Comparison of ENCODE assay signal across 10 mouse cellular contexts in the genomic region with DNA sequence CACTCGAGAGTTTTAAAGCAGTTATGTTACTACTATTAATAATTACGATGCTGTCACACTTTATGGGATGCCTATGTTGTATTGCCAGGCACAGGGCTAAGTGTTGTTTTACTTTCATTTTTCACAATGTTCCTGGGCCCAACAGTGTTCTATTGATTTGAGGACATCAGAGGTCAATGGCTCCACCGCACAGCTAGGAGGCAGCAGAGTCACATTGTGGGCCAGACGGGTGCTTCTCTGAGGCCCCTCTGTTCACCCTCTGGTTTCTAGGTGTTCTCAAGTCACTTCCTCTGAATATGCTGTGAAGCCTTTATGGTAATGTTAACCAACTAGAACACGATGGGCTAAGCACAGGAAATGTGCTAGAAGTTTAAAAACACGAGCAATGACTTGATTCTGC. TPM values are rescaled to one million over a fixed set of nuclear protein-coding genes. Genes with fewer than 3 reads are reported as not detected.
DNase-seq lines count a peak whose midpoint lies in the region; ATAC-seq and TF ChIP-seq lines count a peak whose summit lies in the region.
"Had no signal": no experiment of that assay in that cellular context is flagged by ENCODE, and none has a peak within 500 bp of the region (broad histone marks: within the 10 kb centered on the region; RNA-seq: fewer than 3 reads in every experiment).

No protein-coding gene starts in this region.

- H3K27ac ChIP-seq in liver, postnatal 0 days (ENCODE audit: low read depth): no peak overlapping the region
- H3K27ac ChIP-seq in liver, embryonic 12.5 days: no peak overlapping the region
- no peak overlapping the region for H3K27ac ChIP-seq in cerebellum, adult 2 months (ENCODE audit: insufficient read depth, low read length)
- H3K27ac ChIP-seq: lung, embryonic 15.5 days had no signal

- H3K27me3 ChIP-seq in liver, postnatal 0 days (ENCODE audit: insufficient read depth, low read length): no peaks in the 10 kb centered on the region
- no peaks in the 10 kb centered on the region for H3K27me3 ChIP-seq in liver, embryonic 12.5 days (replicated peaks)
- no peaks in the 10 kb centered on the region for H3K27me3 ChIP-seq in cerebellum, adult 2 months (ENCODE audit: control insufficient read depth, insufficient read depth, low read length)
- H3K27me3 ChIP-seq: lung, embryonic 15.5 days had no signal

- WGBS in liver, postnatal 0 days (ENCODE audit: insufficient replicate concordance): 58% methylated on average over 6 of the region's 6 CpGs
- 60% methylated on average over 6 of the region's 6 CpGs for WGBS in liver, embryonic 12.5 days (ENCODE audit: insufficient replicate concordance)
- WGBS in cerebellum, adult 2 months: 74% methylated on average over 6 of the region's 6 CpGs

- H3K36me3 ChIP-seq in liver, postnatal 0 days (replicated peaks; ENCODE audit: insufficient read depth, low read length): no peaks in the 10 kb centered on the region
- H3K36me3 ChIP-seq in liver, embryonic 12.5 days: no peaks in the 10 kb centered on the region
- H3K36me3 ChIP-seq: lung, embryonic 15.5 days had no signal

- H3K9ac ChIP-seq in liver, postnatal 0 days (replicated peaks): no peak overlapping the region
- no peak overlapping the region for H3K9ac ChIP-seq in liver, embryonic 12.5 days
- H3K9ac ChIP-seq: lung, embryonic 15.5 days had no signal

- TF ChIP-seq POLR2A in cerebellum, adult 2 months (IDR thresholded peaks at IDR 0.05; ENCODE audit: borderline replicate concordance, insufficient read depth, low read length): no peak

- no peak overlapping the region for H3K4me2 ChIP-seq in liver, postnatal 0 days (ENCODE audit: low read depth, low read length)
- H3K4me2 ChIP-seq in liver, embryonic 12.5 days: no peak overlapping the region
- H3K4me2 ChIP-seq: lung, embryonic 15.5 days had no signal

- no peaks in the 10 kb centered on the region for H3K4me1 ChIP-seq in liver, postnatal 0 days (ENCODE audit: insufficient read depth)
- H3K4me1 ChIP-seq in liver, embryonic 12.5 days: no peaks in the 10 kb centered on the region
- no peaks in the 10 kb centered on the region for H3K4me1 ChIP-seq in cerebellum, adult 2 months (ENCODE audit: control insufficient read depth, insufficient read depth, low read length)

- no peak for TF ChIP-seq EP300 in liver, postnatal 0 days (IDR thresholded peaks at IDR 0.05; ENCODE audit: low read depth)

- TF ChIP-seq CTCF in liver, postnatal 0 days (IDR thresholded peaks at IDR 0.05; ENCODE audit: low read depth): peak; percentile 74
- no peak; the same call in 1 of the 2 replicates for TF ChIP-seq CTCF in cerebellum, adult 2 months (IDR thresholded peaks at IDR 0.05; ENCODE audit: borderline replicate concordance, insufficient read depth, low read depth, low read length)

- no peaks in the 10 kb centered on the region for H3K9me3 ChIP-seq in liver, postnatal 0 days (ENCODE audit: low read length)
- H3K9me3 ChIP-seq in liver, embryonic 12.5 days (replicated peaks): no peaks in the 10 kb centered on the region
- H3K9me3 ChIP-seq: lung, embryonic 15.5 days had no signal

- DNase-seq in liver, postnatal 0 days: peak; percentile 38
- DNase-seq in T-cell, adult 2 months (ENCODE audit: low spot score): peak; percentile 85
- peak; percentile 21 for DNase-seq in lung, postnatal 36 days
- DNase-seq in thymus, postnatal 36 days: peak; percentile 52 to 66
- no peak for DNase-seq in heart, postnatal 36 days
- no peak for DNase-seq in cerebellum, adult 2 months
- DNase-seq in gastrocnemius, postnatal 36 days: no peak
- DNase-seq: right cerebral cortex, postnatal 14 days had no signal

- no peak overlapping the region for H3K4me3 ChIP-seq in liver, postnatal 0 days (ENCODE audit: low read depth, low read length)
- H3K4me3 ChIP-seq in liver, embryonic 12.5 days: no peak overlapping the region
- no peak overlapping the region for H3K4me3 ChIP-seq in cerebellum, adult 2 months (replicated peaks; ENCODE audit: insufficient read depth, low read depth, low read length)
- H3K4me3 ChIP-seq: lung, embryonic 15.5 days had no signal

- intact Hi-C loops in heart, postnatal 36 days (cut with DNase I): no loop called here
- intact Hi-C loops in gastrocnemius, postnatal 36 days (cut with DNase I): no loop called here

- ATAC-seq in liver, postnatal 0 days: peak; percentile 67
- ATAC-seq in liver, embryonic 12.5 days: no peak

RNA-seq across cellular contexts. Expression of gene Stat1, which starts 18.7 kb away (rescaled TPM):
- polyA plus RNA-seq in liver, postnatal 0 days (2015; fragmentation: Nextera tagmentation; extraction: Ambion mirVana): 31.2 and 33.7 TPM in 2 replicates
- polyA plus RNA-seq in liver, embryonic 12.5 days (2016; fragmentation: Nextera tagmentation; extraction: Ambion mirVana): 15.2 and 17.0 TPM in 2 replicates
- 10 to 100 TPM; 23.3 to 33.3 TPM for total RNA-seq in heart, postnatal 36 days (2021)
- polyA plus RNA-seq in cerebellum, adult 2 months (2012; rRNA removed): 25.1 TPM in 2 replicates
- 10 to 100 TPM in 1 of 2 experiments, 1 to 10 TPM in 1; 9.6 to 11.3 TPM for total RNA-seq in gastrocnemius, postnatal 36 days (2021)

Comparison
In these comparisons a context has a peak if more than half of its experiments do, and no peak if none do; other contexts are left out.
1. DNase-seq: peak in liver, postnatal 0 days (single experiment), T-cell, adult 2 months (single experiment), lung, postnatal 36 days (single experiment) and thymus, postnatal 36 days (2 of 2); none in heart, postnatal 36 days (0 of 2), cerebellum, adult 2 months (0 of 2) and gastrocnemius, postnatal 36 days (0 of 2).